Mouse (Mus musculus) gastrocnemius, postnatal 4 days (tissue): ENCODE results near the gene Syt17. TPM values are rescaled to one million over a fixed set of nuclear protein-coding genes. Genes with fewer than 3 reads are reported as not detected.
"Not testable (repeated sequence)": the region's sequence is repeated elsewhere in the genome, so short reads cannot be mapped to it uniquely, and the experiment has no call there.

Source experiments
- DNase-seq, 2 experiments: peaks; one replicate each; pipeline ENCODE4 v3.0.0; 2021 to 2022; ENCODE audit warnings: low spot score in 2 of 2, mixed read lengths in 2 of 2
- total RNA-seq, 2 experiments: library from RNA; stranded (reverse); gene quantifications; 2 replicates each; pipeline ENCODE4 v1.2.3; 2021

Gene Syt17
- total RNA-seq, 2 experiments from 2014 or later: 3.7 to 3.9 TPM

- no peak for DNase-seq
Observed at GRCm38 (mm10) chr7:118380996-118381395, 67.0 kb downstream of the Syt17 start.

GRCm38 (mm10) chr7:118380056-118380455 is 68.0 kb downstream of the Syt17 start:
- no peak for DNase-seq

- DNase-seq: no peak
Observed at GRCm38 (mm10) chr7:118376590-118376989, 71.4 kb downstream of the Syt17 start.

GRCm38 (mm10) chr7:118375341-118375740 is 72.7 kb downstream of the Syt17 start:
- DNase-seq: no peak

GRCm38 (mm10) chr7:118371361-118371760 is 76.7 kb downstream of the Syt17 start:
- DNase-seq: no peak

GRCm38 (mm10) chr7:118369705-118370104 is 78.3 kb downstream of the Syt17 start:
- DNase-seq: no peak

- no peak for DNase-seq
Observed at GRCm38 (mm10) chr7:118365902-118366301, 82.1 kb downstream of the Syt17 start.

GRCm38 (mm10) chr7:118365251-118365650 is 82.8 kb downstream of the Syt17 start:
- DNase-seq: no peak

GRCm38 (mm10) chr7:118364353-118365007 is 83.5 kb downstream of the Syt17 start:
- DNase-seq: peak in 1 of 2 experiments; percentile 21

GRCm38 (mm10) chr7:118363587-118364233 is 84.3 kb downstream of the Syt17 start:
- DNase-seq: no peak

- DNase-seq: no peak
Observed at GRCm38 (mm10) chr7:118362931-118363330, 85.1 kb downstream of the Syt17 start.

GRCm38 (mm10) chr7:118362258-118362657 is 85.8 kb downstream of the Syt17 start:
- DNase-seq: no peak

- DNase-seq: no peak
Observed at GRCm38 (mm10) chr7:118358977-118359376, 89.0 kb downstream of the Syt17 start.

GRCm38 (mm10) chr7:118356410-118357005 is 91.5 kb downstream of the Syt17 start:
- DNase-seq: not testable (repeated sequence)

- no peak for DNase-seq
Observed at GRCm38 (mm10) chr7:118350840-118351239, 97.2 kb downstream of the Syt17 start.

GRCm38 (mm10) chr7:118346943-118347342 is 101.1 kb downstream of the Syt17 start:
- no peak for DNase-seq

GRCm38 (mm10) chr7:118346432-118346831 is 101.6 kb downstream of the Syt17 start:
- DNase-seq: no peak

- DNase-seq: no peak
Observed at GRCm38 (mm10) chr7:118345396-118345795, 102.6 kb downstream of the Syt17 start.

GRCm38 (mm10) chr7:118344701-118345100 is 103.3 kb downstream of the Syt17 start:
- DNase-seq: no peak
